Mouse (Mus musculus) stomach, embryonic 15.5 days (tissue): ENCODE data around the gene Gpr142. TPM values are rescaled to one million over a fixed set of nuclear protein-coding genes. Genes with fewer than 3 reads are reported as not detected.

Experiments used
- ATAC-seq: fragments of 200-750 bp; cut with Nextera tagmentation; 2 replicates; pipeline ENCODE4 v1.8.0; 2017; ENCODE audit warnings: low read depth, moderate number of reproducible peaks, moderate TSS enrichment; ENCODE audit not compliant: insufficient read depth, low FRiP score
- H3K27ac ChIP-seq: fragments of 300-500 bp; sonication (generic); 2 replicates; pipeline ENCODE4 v1.5.1; 2015; ENCODE audit warnings: mild to moderate bottlenecking, inconsistent platforms
- H3K27me3 ChIP-seq: fragments of 300-500 bp; sonication (generic); replicated peaks from 2 replicates; pipeline ENCODE4 v1.6.1; 2015; ENCODE audit warnings: inconsistent platforms
- H3K36me3 ChIP-seq: fragments of 300-500 bp; sonication (generic); 2 replicates; pipeline ENCODE4 v1.6.1; 2015; ENCODE audit warnings: inconsistent platforms
- H3K4me1 ChIP-seq: fragments of 300-500 bp; sonication (generic); 2 replicates; pipeline ENCODE4 v1.6.1; 2015; ENCODE audit warnings: inconsistent platforms
- H3K4me2 ChIP-seq: fragments of 300-500 bp; sonication (generic); 2 replicates; pipeline ENCODE4 v1.6.1; 2015; ENCODE audit warnings: mild to moderate bottlenecking, inconsistent platforms
- H3K4me3 ChIP-seq: fragments of 300-500 bp; sonication (generic); replicated peaks from 2 replicates; pipeline ENCODE4 v1.5.1; 2015; ENCODE audit warnings: inconsistent platforms
- H3K9ac ChIP-seq: fragments of 300-500 bp; sonication (generic); 2 replicates; pipeline ENCODE4 v1.6.1; 2015; ENCODE audit warnings: inconsistent platforms
- H3K9me3 ChIP-seq: fragments of 300-500 bp; sonication (generic); 2 replicates; pipeline ENCODE4 v1.6.1; 2016; ENCODE audit warnings: inconsistent platforms
- WGBS: fragments of 180-500 bp; shearing (Covaris S2); methylation state at CpG from one replicate; pipeline ENCODE4 v1.1.7; 2015; 5-methylcytosine and 5-hydroxymethylcytosine counted together
- polyA plus RNA-seq: library from polyadenylated mRNA; unstranded; fragments of >200 nt; fragmentation: Nextera tagmentation; extraction: Ambion mirVana; gene quantifications from 2 replicates; pipeline ENCODE4 v1.2.1, GENCODE M21; 2015

Gpr142 gene
- polyA plus RNA-seq: 0.54 and 0.58 TPM in 2 replicates

- no peak within 1 kb of the TSS for H3K27ac ChIP-seq
- no peaks in the 10 kb centered on the region for H3K36me3 ChIP-seq
- H3K4me3 ChIP-seq: no peak within 1 kb of the TSS
- no peak within 1 kb of the TSS for H3K4me2 ChIP-seq
- H3K9ac ChIP-seq: no peak within 1 kb of the TSS
- peaks cover 9% of the 10 kb centered on the region; the same call in 1 of the 2 replicates for H3K4me1 ChIP-seq
- WGBS: 89% methylated on average over 3 of the region's 3 CpGs
- H3K27me3 ChIP-seq: peaks cover 6% of the 10 kb centered on the region
- H3K9me3 ChIP-seq: no peaks in the 10 kb centered on the region
- no peak for ATAC-seq
Observed at GRCm38 (mm10) chr11:114798624-114799023, at the start of gene Gpr142. Gpr142 (plus strand) TSS chr11:114798924.

- Histone ChIP-seq H3K4me2 (peak within 1 kb of the TSS; percentile 95), H3K9ac (no peak within 1 kb of the TSS), H3K36me3 (no peaks in the 10 kb centered on the region), H3K27me3 (peaks cover 15% of the 10 kb centered on the region), H3K9me3 (no peaks in the 10 kb centered on the region), H3K27ac (no peak within 1 kb of the TSS), H3K4me1 (peaks cover 9% of the 10 kb centered on the region; the same call in 1 of the 2 replicates), H3K4me3 (peak within 1 kb of the TSS; percentile 52)
- 3% methylated on average over 51 of the region's 51 CpGs for WGBS
- ATAC-seq: peak; percentile 80
Observed at GRCm38 (mm10) chr11:114764820-114765818, 33.6 kb upstream of the Gpr142 start, which contains the start of gene Kif19a. Kif19a (plus strand) TSS chr11:114765388.

- H3K27ac ChIP-seq: no peak overlapping the region
- no peak overlapping the region for H3K9ac ChIP-seq
- H3K4me1 ChIP-seq: 0 out of 2 replicates have a peak, but pooled peaks cover 4% of the 10 kb centered on the region
- no peak overlapping the region for H3K4me2 ChIP-seq
- no peaks in the 10 kb centered on the region for H3K9me3 ChIP-seq
- ATAC-seq: no peak
- H3K4me3 ChIP-seq: no peak overlapping the region
- H3K36me3 ChIP-seq: no peaks in the 10 kb centered on the region
- peaks cover 15% of the 10 kb centered on the region for H3K27me3 ChIP-seq
- 57% methylated on average over 6 of the region's 6 CpGs for WGBS
Observed at GRCm38 (mm10) chr11:114769911-114770310, 28.8 kb upstream of the Gpr142 start.

- Histone ChIP-seq H3K4me3 (no peak overlapping the region), H3K36me3 (no peaks in the 10 kb centered on the region), H3K9me3 (no peaks in the 10 kb centered on the region), H3K9ac (no peak overlapping the region), H3K4me1 (no peaks in the 10 kb centered on the region), H3K27ac (no peak overlapping the region), H3K27me3 (peaks cover 3% of the 10 kb centered on the region; the same call in 1 of the 2 replicates), H3K4me2 (no peak overlapping the region)
- 50% methylated on average over 2 of the region's 2 CpGs for WGBS
- no peak for ATAC-seq
Observed at GRCm38 (mm10) chr11:114771896-114772295, 26.8 kb upstream of the Gpr142 start.

- no peaks in the 10 kb centered on the region for H3K9me3 ChIP-seq
- peaks cover 8% of the 10 kb centered on the region for H3K27me3 ChIP-seq
Observed at GRCm38 (mm10) chr11:114780076-114780475, 18.6 kb upstream of the Gpr142 start.

GRCm38 (mm10) chr11:114785892-114786291 is 12.8 kb upstream of the Gpr142 start:
- H3K9ac ChIP-seq: no peak overlapping the region
- H3K9me3 ChIP-seq: no peaks in the 10 kb centered on the region
- H3K4me1 ChIP-seq: peaks cover 11% of the 10 kb centered on the region
- H3K36me3 ChIP-seq: no peaks in the 10 kb centered on the region
- ATAC-seq: no peak
- H3K27ac ChIP-seq: no peak overlapping the region
- 44% methylated on average over 10 of the region's 10 CpGs for WGBS
- H3K4me3 ChIP-seq: no peak overlapping the region
- H3K4me2 ChIP-seq: peak overlapping the region; percentile 52
- peaks cover 51% of the 10 kb centered on the region for H3K27me3 ChIP-seq

More at GRCm38 (mm10) chr11:114780076-114780475, 18.6 kb upstream of the Gpr142 start:
- no peak overlapping the region for H3K4me3 ChIP-seq
- no peak overlapping the region for H3K9ac ChIP-seq
- no peaks in the 10 kb centered on the region for H3K36me3 ChIP-seq
- no peaks in the 10 kb centered on the region for H3K4me1 ChIP-seq
- no peak overlapping the region for H3K4me2 ChIP-seq
- ATAC-seq: no peak
- WGBS: 39% methylated on average over 9 of the region's 9 CpGs
- no peak overlapping the region for H3K27ac ChIP-seq

- Histone ChIP-seq H3K9ac (no peak overlapping the region), H3K4me3 (peak overlapping the region; percentile 26), H3K36me3 (no peaks in the 10 kb centered on the region), H3K4me1 (peaks cover 13% of the 10 kb centered on the region), H3K27ac (no peak overlapping the region), H3K9me3 (no peaks in the 10 kb centered on the region), H3K4me2 (peak overlapping the region; percentile 52), H3K27me3 (peaks cover 56% of the 10 kb centered on the region)
- ATAC-seq: no peak
- 3% methylated on average over 43 of the region's 43 CpGs for WGBS
Observed at GRCm38 (mm10) chr11:114786326-114786725, 12.4 kb upstream of the Gpr142 start.

- H3K4me1 ChIP-seq: peaks cover 24% of the 10 kb centered on the region
- no peak overlapping the region for H3K27ac ChIP-seq
- no peak for ATAC-seq
- H3K9me3 ChIP-seq: no peaks in the 10 kb centered on the region
- no peaks in the 10 kb centered on the region for H3K36me3 ChIP-seq
- H3K4me3 ChIP-seq: no peak overlapping the region
- peaks cover 69% of the 10 kb centered on the region for H3K27me3 ChIP-seq
- 82% methylated on average over 3 of the region's 3 CpGs for WGBS
- H3K4me2 ChIP-seq: no peak overlapping the region
- H3K9ac ChIP-seq: no peak overlapping the region
Observed at GRCm38 (mm10) chr11:114787611-114788010, 11.1 kb upstream of the Gpr142 start.

- Histone ChIP-seq H3K9me3 (no peaks in the 10 kb centered on the region), H3K27me3 (peaks cover 83% of the 10 kb centered on the region), H3K36me3 (no peaks in the 10 kb centered on the region), H3K9ac (no peak overlapping the region), H3K4me3 (no peak overlapping the region), H3K4me2 (peak overlapping the region; percentile 41), H3K4me1 (peaks cover 24% of the 10 kb centered on the region), H3K27ac (no peak overlapping the region)
- ATAC-seq: 0 out of 2 replicates have a peak, but pooled peaks have one; percentile 32
- WGBS: 9% methylated on average over 30 of the region's 30 CpGs
Observed at GRCm38 (mm10) chr11:114789061-114789714, 9.5 kb upstream of the Gpr142 start.

- 53% methylated on average over 9 of the region's 9 CpGs for WGBS
- no peak overlapping the region for H3K4me2 ChIP-seq
- ATAC-seq: no peak
Observed at GRCm38 (mm10) chr11:114789716-114790115, 9.0 kb upstream of the Gpr142 start.

GRCm38 (mm10) chr11:114790171-114790570 is 8.6 kb upstream of the Gpr142 start:
- Histone ChIP-seq H3K9ac (no peak overlapping the region), H3K27ac (no peak overlapping the region), H3K4me3 (no peak overlapping the region), H3K4me2 (no peak overlapping the region), H3K36me3 (no peaks in the 10 kb centered on the region), H3K4me1 (peaks cover 27% of the 10 kb centered on the region), H3K9me3 (no peaks in the 10 kb centered on the region), H3K27me3 (peaks cover 76% of the 10 kb centered on the region)
- no peak for ATAC-seq
- WGBS: 74% methylated on average over 12 of the region's 12 CpGs

More at GRCm38 (mm10) chr11:114789716-114790115, 9.0 kb upstream of the Gpr142 start:
- H3K4me3 ChIP-seq: no peak overlapping the region
- H3K9me3 ChIP-seq: no peaks in the 10 kb centered on the region
- peaks cover 81% of the 10 kb centered on the region for H3K27me3 ChIP-seq
- H3K27ac ChIP-seq: no peak overlapping the region
- no peak overlapping the region for H3K9ac ChIP-seq
- H3K4me1 ChIP-seq: peaks cover 24% of the 10 kb centered on the region
- H3K36me3 ChIP-seq: no peaks in the 10 kb centered on the region
